Mouse (Mus musculus) cerebellum, postnatal 4 days (tissue): ENCODE data around the gene Btbd2.
"Not testable (repeated sequence)": the region's sequence is repeated elsewhere in the genome, so short reads cannot be mapped to it uniquely, and the experiment has no call there.

Source experiments
- DNase-seq, 2 experiments: peaks; one replicate each; pipeline ENCODE4 v3.0.0; 2022; ENCODE audit warnings: low spot score in 2 of 2, mixed read lengths in 1 of 2

Btbd2 gene

GRCm38 (mm10) chr10:80669737-80670485, 13.0 kb upstream of the Btbd2 start:
- DNase-seq = peak in 1 of 2 experiments; percentile 71

GRCm38 (mm10) chr10:80669018-80669417, 12.1 kb upstream of the Btbd2 start:
- DNase-seq = no peak

DNA sequence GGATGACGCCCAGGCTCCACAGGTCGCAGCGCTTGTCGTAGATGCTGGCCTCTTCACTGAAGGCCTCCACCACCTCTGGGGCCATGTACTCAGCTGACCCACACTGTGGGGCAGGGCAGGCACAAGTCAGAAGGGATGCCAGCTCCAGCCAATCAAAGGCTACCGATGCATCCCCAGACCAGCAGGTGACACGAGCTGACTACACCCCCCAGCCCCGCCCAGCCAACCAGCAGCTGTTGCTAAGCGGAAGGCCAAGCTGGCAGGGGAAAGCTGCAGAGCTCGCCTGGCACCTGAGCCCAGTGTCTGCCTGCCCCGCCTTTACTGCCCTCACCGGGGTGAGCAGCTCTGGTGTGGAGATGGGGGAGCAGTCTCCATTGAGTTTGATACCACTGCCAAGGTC, 11.7 kb upstream of the Btbd2 start:
- peak in 1 of 2 experiments; percentile 38 for DNase-seq

DNA sequence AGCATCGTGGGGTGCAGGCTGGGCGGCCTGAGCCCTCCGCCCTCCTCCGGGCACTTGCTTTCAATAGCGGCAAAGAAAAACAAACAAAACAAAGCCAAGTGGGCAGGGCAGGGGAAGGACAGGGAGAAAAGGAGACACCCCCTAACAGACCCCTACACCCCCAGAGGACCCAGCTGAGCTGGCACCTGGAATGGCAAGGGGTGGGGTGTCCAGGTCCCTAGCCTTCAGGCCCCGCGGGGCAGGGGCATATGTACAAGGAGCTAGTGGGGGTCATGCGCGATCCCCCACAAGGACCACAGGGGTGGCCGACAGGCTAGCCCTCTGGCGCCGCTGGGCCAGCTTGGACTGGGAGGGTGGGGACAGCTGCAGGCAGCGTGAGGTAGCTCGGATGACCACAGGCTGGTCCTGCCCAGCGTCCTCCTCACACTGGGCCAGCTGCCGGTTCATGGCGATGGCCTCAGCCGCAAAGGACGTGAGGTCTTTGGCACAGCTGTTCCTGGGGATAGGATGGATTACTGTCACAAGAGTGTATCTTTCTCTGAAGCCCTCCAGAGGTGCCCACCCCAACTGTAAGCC, 10.1 kb upstream of the Btbd2 start:
- DNase-seq = no peak

GRCm38 (mm10) chr10:80665981-80666733, 9.3 kb upstream of the Btbd2 start:
- DNase-seq = no peak

GRCm38 (mm10) chr10:80665459-80665858, 8.6 kb upstream of the Btbd2 start:
- no peak for DNase-seq

DNA sequence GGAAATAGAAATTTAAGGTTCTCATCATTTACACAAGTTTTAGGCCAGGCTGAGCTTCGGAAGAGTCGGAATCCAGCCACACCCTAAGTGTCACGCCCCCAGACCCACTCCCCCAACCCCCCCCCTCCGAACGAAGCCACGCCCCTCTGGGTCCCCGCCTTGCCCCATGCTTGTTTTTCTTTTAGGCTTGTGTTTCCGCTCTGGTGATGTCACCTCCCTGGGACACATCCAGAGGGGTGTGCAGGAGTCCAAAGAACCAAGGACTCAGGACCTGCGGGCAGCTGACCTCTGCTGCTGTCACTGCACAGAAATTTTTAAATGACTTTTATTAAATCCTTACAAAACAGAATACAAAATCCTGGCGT, 8.1 kb upstream of the Btbd2 start:
- no peak for DNase-seq

GRCm38 (mm10) chr10:80664197-80665015, 7.5 kb upstream of the Btbd2 start:
- DNase-seq = peak in 1 of 2 experiments; percentile 45

DNA sequence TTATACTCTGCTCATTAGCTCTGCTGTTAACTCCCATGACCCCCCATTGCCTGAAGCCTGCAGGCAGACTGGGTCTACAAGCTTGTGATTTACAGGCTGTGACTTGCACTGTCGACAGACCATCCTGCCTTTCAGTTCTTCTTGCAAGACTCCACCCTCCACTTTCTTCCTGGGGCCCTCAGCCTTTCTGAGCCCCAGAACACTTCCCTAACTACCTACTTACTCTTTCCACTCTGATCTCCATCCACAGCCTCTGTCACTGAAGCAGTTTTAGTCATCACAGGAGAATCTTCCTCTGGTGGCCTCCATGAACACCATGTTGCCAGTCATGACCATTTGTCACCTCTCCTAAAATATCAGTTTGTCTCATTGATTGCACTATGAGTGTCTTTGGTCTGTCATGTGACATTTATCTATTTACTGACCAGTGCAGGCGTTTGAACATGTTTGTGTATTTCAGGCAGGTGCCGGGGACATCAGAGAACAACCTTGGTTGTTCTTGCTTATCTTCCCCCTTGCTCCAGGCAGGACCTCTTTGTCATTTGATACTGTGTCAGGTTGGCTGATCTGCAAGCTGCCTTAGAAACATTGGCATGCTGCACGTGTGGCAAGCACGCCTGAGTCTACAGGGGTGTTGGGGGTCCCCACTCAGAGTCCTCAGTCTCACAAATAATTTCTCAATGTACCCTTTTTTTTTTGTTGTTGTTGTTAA, 6.8 kb upstream of the Btbd2 start:
- DNase-seq = no peak

GRCm38 (mm10) chr10:80661149-80661548, 4.3 kb upstream of the Btbd2 start:
- no peak for DNase-seq

GRCm38 (mm10) chr10:80659213-80659612, 2.3 kb upstream of the Btbd2 start:
- DNase-seq = peak; percentile 57 to 76

GRCm38 (mm10) chr10:80658841-80659202, 2.0 kb upstream of the Btbd2 start:
- DNase-seq = no peak

DNA sequence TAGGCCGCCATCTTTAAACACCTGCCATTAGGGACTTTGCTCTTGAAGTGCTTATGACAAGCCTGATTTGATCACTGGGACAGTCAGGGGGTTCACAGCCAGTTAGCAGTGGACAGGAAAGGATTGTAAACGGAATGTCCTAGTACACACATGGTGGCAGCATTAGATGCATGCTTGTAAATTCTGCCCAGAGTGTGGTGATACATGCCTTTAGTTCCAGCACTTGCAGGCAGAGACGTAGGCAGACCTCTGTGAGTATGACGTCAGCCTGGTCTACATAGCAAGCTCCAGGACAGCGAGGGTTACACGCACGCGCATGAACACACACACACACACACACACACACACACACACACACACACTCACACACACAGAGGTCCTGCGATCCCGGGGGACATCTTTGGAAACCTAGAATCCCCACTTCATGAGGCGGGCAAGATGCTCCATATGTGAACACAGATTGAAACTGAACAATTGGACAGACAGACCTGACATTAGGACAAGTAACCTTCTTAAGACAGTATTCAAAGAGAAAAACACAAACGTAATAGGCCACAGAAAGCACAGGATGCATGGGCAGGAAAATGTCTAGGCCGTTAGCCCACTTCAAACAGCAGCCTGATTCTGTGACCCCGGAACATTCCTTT, 1.4 kb upstream of the Btbd2 start:
- no peak for DNase-seq

DNA sequence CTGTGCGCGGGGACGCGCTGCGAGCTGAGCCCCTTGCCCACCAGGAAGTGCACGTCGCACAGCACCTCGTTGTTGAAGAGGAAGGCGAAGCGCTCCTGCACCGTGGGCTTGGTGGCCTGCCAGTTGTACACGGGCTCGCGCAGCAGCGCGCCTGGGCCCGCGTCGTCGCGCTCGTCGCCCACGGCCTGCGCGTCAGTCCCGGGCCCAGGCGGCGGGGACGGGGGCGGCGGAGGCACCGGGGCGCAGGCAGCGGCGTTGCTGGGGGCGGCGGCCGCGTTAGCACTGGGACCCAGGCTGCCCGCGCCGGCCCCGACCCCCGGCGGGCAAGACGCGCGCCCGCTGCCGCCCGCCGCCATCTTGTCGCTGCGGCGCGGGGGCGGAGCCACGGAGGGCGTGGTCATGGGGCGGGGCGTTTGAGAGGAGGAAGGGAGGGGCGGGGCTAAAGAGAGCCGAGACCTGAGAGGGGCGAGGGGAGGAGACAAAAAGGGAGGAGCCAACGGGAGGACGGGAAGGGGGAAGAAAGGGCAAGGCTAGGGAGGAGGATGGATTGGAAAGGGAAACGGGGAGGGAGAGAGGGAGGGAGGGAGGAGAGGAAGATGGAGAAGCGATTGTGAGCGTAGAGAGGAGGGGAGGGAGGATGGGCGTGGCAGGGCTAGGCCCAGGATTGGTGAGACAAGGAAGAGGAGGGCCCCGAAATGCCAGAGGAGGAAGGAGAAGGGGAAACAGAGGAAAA, 575 bp downstream of the Btbd2 start:
- peak; percentile 86 to 99 for DNase-seq

GRCm38 (mm10) chr10:80655406-80656129, 1.3 kb downstream of the Btbd2 start:
- DNase-seq = no peak

DNA sequence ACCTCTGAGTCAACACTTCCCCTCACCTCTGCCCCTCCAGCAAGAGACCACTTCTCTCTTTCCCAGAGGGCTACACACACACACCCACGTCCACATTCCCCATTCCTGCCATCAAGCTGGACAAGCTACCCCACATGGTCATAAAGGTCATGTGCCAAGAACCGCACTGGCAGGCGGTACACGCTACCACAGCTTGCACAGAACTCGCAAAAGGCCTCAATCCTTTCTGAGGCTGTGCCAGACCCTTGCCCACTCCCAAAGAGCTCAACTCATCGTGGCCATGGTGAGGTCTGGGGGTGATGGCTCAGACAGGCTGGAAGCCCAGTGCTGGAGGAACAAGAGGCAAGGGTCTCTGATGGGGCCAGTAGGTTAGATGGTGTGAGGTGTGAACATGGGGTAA, 2.0 kb downstream of the Btbd2 start:
- DNase-seq = no peak

DNA sequence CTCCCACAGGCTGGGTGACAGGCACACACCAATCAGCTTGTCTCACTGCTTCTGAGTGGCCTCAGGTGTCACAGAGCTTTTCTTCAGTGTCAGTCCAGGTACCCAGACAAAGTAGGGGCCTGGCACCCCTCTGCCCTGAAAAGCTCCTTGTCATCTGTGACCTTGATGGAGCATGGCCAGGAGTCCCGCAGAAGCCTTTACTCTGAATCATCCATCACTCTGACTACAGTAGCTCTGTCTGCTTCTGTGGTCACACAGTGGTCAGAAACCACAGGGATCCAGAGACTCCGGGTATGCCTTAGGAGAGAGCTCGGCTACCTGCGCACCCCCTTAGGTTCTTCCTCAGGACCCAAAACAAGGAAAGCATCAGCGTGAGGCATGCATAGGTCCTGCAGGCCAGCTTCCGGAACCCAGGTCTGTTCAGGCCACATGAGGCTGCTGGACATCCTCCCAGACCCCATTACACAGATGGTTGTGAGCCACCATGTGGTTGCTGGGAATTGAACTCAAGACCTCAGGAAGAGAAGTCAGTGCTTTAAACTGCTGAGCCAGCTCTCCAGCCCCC, 3.6 kb downstream of the Btbd2 start:
- no peak for DNase-seq

DNA sequence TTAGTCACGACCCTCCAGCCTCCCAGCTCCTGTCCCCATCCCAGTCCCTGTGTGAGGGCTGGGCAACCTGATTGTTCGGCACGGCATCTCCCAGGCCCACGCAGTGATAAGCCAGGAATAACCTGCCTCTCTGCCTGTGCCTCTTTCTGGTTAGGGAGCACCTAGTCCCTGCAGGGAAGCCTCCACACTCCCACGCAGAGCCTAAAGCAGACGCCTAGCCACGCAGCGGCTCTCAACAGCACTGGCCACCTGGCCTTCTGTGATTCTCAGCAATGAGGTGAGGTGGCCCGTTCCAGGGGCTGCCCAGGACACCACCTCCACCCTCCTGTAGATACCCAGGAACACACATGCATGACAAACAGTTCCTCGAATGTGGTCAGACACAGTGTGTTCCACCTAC, 6.5 kb downstream of the Btbd2 start:
- DNase-seq = no peak

DNA sequence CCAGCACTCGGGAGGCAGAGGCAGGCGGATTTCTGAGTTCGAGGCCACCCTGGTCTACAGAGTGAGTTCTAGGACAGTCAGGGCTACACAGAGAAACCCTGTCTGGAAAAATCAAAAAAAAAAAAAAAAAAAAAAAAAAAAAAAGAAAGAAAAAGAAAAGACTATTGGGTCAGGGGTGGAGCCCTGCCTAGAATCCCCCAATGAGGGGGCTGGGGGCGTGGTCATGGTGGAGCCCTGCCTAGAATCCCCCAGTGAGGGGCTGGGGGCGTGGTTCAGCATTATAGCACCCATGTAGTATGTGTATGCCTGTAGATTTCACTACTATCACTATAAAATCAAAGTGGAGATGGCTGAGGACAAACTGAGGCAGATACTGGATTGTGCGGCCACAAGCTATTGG, 7.0 kb downstream of the Btbd2 start:
- DNase-seq = not testable (repeated sequence)
